Mouse (Mus musculus) natural killer cell, adult 2 months (primary cell): Measurements from ENCODE around the gene Gm9970.
"Not testable (repeated sequence)": the region's sequence is repeated elsewhere in the genome, so short reads cannot be mapped to it uniquely, and the experiment has no call there.

Source experiments
- DNase-seq, 2 experiments: peaks; one replicate each; pipeline ENCODE4 v3.0.0; 2022; ENCODE audit warnings: low spot score in 2 of 2

Gm9970 gene

DNA sequence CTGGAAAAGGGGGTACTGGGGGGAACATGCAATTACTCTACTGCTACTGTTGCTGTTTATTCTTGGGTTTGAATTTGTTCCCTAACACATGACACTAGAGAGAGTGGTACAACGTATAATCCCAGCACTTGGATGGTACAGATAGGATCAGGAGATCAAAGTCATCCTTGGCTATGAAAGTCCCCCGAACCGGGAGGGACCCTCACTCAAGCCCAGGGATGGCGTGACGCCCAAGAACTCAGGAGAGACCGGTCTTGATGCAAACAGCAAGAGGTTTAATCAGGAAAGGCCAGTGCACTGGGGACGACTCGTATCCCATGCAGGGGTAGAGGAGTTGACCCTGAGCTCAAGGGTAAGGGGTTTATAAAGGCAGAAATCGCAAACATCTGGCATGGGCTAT is 18.3 kb downstream of the Gm9970 start:
- DNase-seq: no peak

DNA sequence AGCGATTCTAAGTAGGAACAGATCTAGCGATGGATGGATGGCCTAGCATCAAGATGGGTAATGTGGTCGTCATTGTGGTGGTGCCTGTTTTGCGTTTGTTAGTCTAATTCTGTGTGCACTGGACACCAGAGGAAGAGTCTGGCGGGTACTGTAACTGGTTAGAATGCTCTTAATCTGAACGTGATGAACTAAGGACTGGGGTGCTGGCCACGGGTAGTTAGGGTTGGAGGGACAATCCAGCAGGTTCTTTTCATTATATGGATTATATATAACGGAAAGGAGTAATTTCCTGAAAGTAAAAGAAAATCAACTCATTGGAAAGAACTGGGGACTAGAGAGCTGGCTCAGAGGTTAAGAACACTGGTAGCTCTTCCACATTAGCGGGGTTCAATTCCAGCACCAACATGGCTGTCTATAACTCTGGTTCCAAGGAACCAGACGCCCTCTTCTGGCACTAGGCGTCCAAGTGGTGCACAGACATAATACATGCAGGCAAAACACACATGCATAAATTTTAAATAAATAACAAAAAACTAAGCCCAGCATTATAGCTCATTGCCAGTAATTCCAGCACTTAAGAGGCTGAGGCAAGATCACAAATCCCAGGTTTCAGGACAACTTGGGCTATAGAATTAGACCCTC is 19.6 kb downstream of the Gm9970 start:
- peak in 1 of 2 experiments; percentile 32 for DNase-seq

DNA sequence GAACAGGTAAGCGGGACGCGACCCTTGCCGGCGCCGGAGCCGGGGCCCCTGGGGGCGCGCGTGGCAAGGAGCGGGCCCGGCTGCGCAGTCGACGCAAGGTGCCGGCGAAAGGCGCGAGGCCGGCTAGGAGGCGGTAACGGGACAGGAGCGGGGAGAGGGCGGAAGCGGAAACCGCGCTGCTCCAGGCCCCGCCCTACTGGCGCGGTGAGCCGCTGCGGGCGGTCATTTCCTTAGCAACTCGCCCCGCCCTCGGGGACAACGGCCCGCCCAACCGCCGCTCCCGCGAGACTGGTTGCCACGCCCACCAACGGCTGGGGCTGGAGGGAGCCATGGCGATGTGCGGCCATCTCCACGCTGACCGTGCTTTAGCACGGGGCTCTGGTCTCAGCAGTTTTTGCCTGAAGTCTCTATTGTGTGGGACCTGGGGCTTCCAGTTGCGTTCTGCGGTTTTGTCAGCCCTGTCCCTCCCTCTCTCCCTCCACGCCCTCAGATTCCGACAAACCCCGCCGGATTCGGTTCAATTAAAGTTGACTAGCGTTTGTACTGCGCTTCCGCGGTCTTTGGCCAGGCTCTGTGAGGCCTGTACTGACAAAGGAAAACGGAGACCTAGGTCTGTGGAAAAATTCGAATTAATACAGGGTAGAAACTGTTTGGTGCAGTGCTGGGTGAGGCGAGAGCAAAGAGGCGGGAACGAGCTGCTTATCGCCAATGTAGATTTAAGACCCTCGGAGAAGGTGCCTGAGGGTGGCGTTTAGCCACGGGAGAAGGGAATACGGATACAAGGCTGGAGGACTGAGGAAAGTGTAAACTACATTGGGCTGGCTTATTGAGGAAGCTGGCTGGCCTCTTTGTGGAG is 20.4 kb downstream of the Gm9970 start, which contains the start of gene Ppm1g:
Gene Ppm1g (minus strand): TSS at position 240 of the 856 bp plus-strand sequence.
- DNase-seq: peak; percentile 97

DNA sequence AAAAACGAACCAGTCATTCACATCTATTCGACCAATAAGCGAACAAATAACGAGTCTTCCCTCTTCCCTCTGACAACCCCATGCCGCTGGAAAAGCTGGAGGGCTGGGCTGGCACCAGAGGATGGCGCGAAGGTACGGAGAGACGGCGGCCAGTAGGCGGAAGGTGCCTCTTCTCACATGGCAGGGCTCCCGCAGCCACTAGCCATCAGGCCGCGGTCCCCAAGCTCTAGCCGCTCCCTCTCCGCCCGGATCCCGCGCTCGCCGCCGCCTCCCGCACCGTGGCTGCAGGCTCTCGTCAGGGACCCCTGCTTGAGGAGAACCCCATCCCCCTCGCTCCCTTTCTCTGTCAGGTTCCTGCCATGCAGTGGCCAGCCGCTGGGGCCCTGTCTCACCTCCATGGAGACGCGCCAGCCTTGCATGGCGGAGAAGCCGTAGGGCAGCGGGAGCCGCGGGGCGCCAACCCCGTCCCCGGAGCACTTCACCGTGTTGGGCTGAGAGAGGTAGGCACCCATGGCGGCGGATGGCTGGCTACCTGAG is 21.1 kb downstream of the Gm9970 start:
- DNase-seq: no peak

DNA sequence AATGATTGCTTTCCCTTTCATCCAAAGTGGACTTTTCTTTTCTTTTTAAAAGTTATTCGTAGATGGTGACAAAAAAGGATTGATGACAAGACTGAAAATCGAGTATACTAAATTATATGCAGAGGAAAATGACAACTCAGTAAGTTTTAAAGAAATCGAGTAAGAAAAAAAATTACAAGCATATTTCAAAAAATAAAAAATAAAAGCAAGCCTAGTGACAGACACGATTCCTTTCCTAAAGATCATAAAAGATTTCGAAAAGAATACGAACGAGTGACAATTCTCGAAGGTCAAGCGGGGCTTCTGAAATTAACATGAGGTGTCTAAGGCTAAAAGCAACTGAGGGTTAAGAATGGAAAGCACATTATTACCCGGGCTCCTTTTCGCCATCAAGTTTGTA is 21.6 kb downstream of the Gm9970 start:
- DNase-seq: no peak

DNA sequence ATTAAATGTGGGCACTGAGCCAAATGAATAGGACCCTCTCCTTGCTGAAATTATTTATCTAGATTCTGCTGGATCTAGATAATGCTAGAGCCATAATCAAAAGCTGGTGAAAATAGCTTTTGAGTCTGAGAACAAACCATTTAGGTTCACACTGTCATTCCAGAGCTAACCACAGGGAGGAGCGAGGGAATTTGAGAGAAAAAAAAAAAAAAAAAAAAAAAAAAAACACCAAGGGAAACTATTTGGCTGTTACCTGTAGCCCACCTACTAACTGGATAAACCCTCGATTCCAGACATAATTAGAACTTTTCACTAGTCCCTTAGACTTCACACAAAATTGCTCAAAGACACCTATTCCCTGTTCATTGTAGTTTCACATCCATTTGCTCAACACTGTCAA is 22.0 kb downstream of the Gm9970 start:
- DNase-seq: no peak

DNA sequence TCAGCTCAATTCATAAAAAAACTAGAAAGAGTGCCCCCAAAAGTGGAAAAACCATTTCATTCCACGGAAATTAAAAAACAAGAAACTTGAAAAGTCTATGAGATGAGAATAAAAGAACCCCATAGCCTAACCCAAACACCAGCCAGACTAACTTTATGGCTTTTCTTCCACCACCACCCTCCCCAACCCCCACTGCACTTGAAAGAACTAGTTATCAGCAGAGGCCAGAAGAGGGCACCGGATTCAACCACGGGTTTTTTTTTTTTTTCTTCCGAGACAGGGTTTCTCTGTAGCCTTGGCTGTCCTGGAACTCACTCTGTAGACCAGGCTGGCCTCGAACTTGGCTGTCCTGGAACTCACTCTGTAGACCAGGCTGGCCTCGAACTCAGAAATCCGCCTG is 22.7 kb downstream of the Gm9970 start:
- peak; percentile 37 to 39 for DNase-seq

DNA sequence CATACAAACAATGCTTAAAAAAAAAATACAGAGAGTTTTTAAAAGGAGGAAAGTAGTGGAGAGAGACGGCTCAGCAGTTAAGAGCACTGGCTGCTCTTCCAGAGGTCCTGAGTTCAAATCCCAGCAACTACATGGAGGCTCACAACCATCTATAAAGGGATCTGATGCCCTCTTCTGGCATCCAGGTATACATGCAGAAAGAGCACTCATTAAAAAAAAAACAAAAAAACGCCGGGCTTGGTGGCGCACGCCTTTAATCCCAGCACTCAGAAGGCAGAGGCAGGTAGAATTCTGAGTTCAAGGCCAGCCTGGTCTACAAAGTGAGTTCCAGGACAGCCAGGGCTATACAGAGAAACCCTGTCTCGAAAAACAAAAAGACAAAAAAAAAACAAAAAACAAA is 24.5 kb downstream of the Gm9970 start:
- not testable (repeated sequence) for DNase-seq

DNA sequence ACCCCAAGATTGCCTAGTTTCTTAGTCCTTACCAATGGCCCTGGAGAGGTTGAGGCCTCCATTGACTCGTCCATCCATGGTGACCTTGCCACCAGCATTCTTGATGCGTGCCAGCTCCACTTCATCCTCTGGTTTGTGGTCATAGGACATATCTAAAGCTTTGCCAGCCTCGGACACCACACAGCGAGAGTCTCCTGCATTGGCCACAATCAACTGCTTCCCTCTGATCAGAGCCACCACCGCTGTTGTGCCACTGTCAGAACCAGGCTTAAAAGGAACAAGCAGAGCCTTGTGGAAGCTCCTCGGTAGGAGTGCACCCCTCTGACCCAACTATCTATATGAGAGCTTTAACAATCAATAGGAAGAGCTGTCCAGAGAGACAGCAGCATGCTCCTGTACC is 36.6 kb downstream of the Gm9970 start:
- no peak for DNase-seq

DNA sequence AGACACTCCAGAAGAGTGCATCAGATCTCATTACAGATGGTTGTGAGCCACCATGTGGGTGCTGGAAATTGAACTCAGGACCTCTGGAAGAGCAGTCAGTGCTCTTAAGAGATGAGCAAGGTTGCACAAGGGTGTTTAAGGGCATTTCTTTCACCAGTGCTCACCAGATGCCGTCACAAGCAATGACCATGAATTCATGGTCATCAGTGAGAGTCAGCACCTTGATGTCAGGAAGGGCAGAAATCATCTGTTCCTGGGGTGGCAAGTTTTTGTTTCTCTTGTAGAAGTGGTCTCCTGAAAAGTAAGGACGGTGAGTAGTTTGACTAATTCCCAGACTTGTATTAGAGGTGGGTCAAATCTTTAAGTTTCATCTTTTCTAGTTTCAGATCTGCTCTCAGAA is 37.2 kb downstream of the Gm9970 start:
- DNase-seq: no peak

DNA sequence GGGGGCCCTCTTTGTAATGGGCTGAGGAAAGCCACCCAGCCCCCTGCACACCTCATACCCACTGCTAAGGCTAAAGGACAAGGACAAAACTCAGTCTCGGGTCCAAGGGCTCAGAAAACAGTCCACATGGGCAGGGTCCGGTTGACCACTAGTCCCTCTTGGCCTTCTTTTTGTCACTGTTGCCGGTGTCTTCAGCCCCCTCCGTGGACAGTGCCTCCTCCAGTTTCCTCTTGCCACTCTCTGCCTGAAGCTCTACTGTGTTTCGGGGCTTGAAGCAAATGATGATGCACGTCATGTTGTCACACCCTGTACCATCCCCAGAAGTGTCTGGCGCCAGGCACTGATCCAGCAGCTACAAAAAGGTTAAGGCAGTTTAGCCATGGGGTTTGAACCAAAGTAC is 38.1 kb downstream of the Gm9970 start:
- no peak for DNase-seq

DNA sequence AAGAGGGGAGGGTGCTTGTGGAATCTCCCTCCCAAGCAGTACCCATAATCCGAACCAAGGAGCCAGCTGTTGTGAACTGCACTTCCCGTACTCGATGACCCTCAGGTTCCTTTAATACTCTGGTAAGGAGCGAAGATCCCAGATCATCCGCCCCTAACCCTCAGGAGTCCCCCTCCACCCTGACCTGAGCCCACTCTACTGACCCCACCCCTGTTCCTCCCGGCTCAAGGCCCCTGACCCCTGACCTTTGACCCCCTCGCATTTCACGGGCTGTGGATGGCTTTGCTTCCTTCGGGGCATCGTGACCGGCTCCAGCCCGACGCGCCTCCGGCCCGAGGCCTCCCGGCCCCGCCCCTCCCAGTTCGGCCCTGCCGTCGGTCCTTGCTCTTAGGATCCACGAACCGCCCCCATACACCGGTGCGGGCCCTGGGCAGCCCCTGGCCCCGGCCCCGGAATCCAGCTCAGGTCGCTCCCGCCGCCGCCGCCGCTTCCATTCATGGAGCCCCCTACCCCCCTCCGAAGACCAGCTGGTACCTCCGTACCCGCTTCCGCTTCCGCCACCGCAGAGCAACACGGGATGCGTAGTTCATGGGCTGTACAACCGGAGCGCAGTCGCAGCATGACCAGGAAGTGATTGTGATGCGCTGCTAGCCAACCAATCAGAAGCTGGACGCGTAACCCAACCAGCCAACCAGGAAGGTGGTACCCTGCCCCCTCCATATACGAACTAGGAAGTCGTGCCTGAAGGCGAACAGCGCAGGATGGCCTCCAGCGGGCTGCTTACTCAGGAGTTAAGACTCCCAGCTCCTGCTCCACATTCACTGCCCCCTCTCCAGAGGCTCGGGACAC is 39.1 kb downstream of the Gm9970 start, which contains the start of gene Zfp513:
Gene Zfp513 (minus strand): TSS at position 562 of the 849 bp plus-strand sequence.
- DNase-seq: peak; percentile 94 to 95

DNA sequence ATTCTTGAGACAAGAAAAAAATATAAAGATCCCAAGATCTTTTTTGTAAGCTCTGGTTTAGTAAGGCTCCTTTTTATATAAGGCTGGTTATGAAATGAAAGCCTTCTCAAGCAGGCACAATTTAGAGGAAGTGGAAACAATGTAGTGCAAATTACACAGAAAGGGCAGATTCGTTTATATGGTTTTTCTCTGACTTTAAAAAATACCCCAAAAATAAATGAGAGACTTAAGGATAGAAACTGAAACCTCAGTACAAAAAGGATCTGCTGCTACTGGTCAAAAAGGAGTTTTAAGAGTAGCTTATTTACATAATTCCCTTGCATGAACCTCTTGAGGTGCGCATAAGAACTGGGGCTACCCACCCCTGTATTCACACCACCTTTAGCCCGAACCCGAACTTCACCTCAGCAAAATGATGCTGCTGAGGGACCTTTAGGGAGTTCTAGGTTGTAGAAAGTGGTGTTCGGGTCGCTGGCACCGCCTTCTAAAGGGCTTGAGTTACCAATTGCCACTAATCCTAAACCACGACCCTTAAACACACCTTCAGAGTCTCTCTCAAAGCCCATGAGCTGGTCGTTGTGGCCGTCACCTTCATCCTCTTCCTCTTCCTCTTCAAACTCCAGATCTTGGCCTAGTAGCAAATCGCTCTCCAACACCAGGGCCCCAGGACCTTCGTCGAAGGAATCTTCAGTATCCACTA is 39.8 kb downstream of the Gm9970 start:
- no peak for DNase-seq

DNA sequence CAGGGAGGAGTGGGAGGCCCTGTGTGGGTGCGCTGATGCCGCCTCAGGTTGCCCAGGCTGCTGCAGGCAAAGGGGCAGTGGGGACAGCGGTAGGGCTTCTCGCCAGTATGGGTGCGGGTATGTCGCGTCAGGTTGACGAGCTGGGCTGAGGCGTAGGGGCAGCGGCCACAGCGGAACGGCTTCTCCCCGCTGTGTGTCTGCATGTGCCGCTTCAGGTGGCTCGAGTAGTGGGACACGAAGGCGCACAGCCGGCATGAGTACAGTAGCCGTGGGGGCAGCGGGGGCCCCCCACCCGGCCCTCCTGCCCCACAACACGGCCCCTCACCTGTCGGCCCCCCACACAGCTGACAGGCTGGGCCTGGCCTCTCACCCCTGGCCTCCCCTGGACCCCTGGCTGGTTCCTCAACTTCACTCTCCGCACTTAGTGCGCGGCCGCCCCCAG is 40.7 kb downstream of the Gm9970 start:
- DNase-seq: no peak

DNA sequence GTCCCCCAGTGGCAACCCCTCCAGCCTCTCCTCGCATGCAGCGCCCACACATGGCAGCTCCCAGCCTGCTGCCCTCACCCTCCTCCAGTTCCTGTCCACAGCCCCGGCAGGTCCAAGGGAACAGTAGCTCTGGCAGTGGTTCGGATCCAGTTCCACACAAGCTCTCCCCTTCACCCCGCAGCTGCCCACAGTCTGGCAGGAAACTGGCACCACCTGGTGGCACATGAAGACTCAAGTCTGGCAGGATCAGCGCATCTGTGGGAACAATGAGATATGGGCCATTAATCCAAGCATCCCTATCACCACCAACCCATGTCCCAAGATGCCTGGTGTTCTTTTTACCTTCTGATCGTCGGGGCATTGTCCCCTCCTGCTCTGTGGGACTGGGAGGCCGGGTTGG is 41.1 kb downstream of the Gm9970 start:
- DNase-seq: no peak

DNA sequence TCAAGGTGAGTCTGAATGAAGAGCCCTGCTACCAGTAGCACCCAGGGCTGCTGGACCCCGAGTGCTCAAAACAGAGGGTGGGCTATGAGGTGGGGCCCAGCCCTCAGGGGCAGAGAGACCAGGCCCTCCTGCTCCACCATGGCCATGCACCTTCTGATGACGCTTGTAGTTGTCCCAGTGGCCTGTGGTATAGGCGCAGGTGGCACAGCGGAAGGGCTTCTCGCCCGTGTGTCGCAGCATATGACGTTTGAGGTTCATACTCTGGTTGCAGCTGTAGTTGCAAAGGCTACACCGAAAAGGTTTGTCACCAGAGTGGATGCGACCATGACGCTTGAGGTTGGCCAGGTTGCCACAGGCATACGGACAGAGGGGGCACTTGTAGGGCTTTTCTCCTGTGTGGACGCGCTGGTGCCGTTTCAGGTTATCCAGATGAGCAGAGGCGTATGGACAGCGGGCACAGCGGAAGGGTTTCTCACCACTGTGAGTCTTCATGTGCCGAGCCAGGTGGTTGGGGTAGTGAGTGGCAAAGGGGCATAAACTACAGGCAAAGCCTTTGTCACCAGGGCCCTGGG is 41.6 kb downstream of the Gm9970 start:
- no peak for DNase-seq

DNA sequence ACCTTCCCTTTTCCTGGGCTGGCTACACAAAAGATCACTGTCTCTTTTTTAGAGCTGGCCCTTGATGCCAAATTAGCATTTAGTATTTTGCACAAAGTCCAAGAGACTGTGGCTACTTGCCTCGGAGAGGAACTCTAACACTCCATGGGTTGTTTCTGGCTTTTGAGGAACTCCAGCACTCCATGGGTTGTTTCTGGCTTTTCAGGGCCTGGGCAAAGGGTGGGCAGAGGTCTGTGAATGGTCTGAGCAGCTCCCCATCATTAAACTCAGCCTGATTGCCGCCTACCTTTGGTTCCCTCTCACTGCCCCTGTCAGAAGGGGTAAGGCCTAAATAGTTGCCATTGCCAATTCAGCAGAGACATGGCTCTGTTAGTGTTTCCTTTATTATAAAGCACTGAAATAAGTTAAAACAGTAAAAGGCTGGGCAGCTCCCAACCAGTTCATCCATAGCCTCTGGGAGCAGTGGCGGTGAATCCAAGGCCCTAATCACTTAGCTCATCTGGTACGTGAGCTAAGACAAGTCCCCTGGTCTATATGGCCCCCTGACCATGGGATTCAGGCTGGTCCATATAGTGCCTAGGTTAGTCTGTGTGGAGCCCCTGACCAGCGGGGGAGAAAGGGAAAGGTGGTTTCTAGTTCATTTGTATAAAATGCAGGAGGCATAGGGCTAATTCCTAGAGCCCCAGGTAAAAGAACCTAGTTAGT is 42.3 kb downstream of the Gm9970 start:
- DNase-seq: no peak

DNA sequence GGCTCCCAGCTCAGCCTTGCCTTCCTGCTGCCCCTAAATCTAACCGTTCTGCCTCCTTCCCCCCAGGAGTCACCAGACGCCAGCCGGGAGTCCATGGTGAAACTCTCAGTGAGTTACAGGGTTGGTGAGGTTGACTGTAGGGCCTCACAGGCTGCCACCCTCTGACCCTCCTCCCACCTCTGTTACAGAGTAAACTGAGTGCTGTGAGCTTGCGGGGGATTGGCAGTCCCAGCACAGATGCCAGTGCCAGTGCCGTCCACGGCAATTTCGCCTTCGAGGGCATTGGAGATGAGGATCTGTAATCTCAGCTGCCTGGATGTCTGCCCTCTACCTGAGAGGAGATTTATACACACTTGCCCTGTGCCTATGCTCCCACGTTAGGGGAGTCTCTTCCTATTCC is 42.9 kb downstream of the Gm9970 start:
- no peak for DNase-seq

DNA sequence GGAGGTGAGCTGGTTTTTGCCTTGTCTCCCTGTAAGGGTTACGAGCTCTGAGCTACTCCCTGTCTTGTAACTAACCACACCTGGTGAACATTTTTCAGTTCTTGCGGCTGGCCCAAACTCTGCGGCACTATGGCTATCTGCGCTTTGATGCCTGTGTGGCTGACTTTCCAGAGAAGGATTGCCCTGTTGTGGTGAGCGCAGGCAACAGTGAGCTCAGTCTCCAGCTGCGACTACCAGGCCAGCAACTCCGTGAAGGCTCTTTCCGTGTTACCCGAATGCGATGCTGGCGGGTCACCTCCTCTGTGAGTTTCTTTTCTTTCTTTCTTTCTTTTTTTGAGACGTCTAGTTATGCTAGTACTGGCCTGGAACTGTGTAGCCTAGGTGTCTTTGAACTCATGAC is 44.0 kb downstream of the Gm9970 start:
- DNase-seq: no peak

DNA sequence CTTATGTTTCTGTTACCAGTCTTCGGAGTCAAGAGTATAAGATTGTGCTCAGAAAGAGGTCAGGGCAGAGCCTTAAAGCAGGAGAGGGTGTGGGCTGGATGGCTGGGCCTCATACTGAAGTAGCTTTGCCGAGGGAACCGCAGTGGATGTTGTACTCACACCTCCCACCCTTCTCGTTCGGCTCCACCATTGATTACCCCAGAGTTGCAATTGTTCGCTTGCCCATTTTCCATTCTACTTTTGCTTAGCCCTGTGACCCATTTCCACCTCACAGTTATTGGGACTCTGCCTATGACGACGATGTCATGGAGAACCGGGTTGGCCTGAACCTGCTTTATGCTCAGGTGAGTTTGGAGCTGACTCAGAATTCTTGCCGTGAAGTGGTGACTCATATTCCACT is 44.8 kb downstream of the Gm9970 start:
- no peak for DNase-seq
